Mouse (Mus musculus): ENCODE data around the gene Ano1. TPM values are rescaled to one million over a fixed set of nuclear protein-coding genes. Genes with fewer than 3 reads are reported as not detected.

Gene Ano1
- polyA plus RNA-seq, 2 experiments = 1.4 to 1.5 TPM

GRCm38 (mm10) chr7:144589508-144589907 is 162.3 kb downstream of the Ano1 start:
- DNase-seq (ENCODE audit: low read depth in 3 of 3, low spot score in 3 of 3) = no peak
- 63% methylated on average over 3 of the region's 3 CpGs for WGBS (ENCODE audit: insufficient replicate concordance)
- Histone ChIP-seq H3K9ac (replicated peaks) (no peak overlapping the region), H3K4me3 (ENCODE audit: insufficient read depth in 1 of 2, low read depth in 2 of 2, low read length in 2 of 2) (no peak overlapping the region), H3K4me2 (ENCODE audit: low read depth) (no peak overlapping the region), H3K36me3 (replicated peaks; ENCODE audit: control insufficient read depth, insufficient read depth, low read depth) (no peaks in the 10 kb centered on the region), H3K9me3 (ENCODE audit: control insufficient read depth, low read length) (no peaks in the 10 kb centered on the region), H3K27me3 (ENCODE audit: control insufficient read depth, insufficient read depth, low read length) (no peaks in the 10 kb centered on the region), H3K27ac (no peak overlapping the region), H3K4me1 (replicated peaks; ENCODE audit: control insufficient read depth in 2 of 2, insufficient read depth in 2 of 2, low read length in 1 of 2) (no peaks in the 10 kb centered on the region)
- ATAC-seq (ENCODE audit: insufficient read depth) = no peak
- no peak for TF ChIP-seq CTCF (IDR thresholded peaks at IDR 0.05; ENCODE audit: low read depth)
- TF ChIP-seq EP300 (IDR thresholded peaks at IDR 0.05; ENCODE audit: low read depth) = no peak

- 15% methylated on average over 2 of the region's 2 CpGs for WGBS (ENCODE audit: insufficient replicate concordance)
- no peak overlapping the region for H3K4me2 ChIP-seq (ENCODE audit: low read depth)
- H3K9ac ChIP-seq (replicated peaks) = no peak overlapping the region
- ATAC-seq (ENCODE audit: insufficient read depth) = no peak
- peaks cover 4 to 9% of the 10 kb centered on the region in 2 experiments; a peak in 3 of 4 replicates for H3K4me1 ChIP-seq (replicated peaks; ENCODE audit: control insufficient read depth in 2 of 2, insufficient read depth in 2 of 2, low read length in 1 of 2)
- H3K27me3 ChIP-seq (ENCODE audit: control insufficient read depth, insufficient read depth, low read length) = no peaks in the 10 kb centered on the region
- TF ChIP-seq CTCF (IDR thresholded peaks at IDR 0.05; ENCODE audit: low read depth) (peak; percentile 62), EP300 (IDR thresholded peaks at IDR 0.05; ENCODE audit: low read depth) (no peak)
- H3K27ac ChIP-seq = no peak overlapping the region
- no peaks in the 10 kb centered on the region for H3K36me3 ChIP-seq (replicated peaks; ENCODE audit: control insufficient read depth, insufficient read depth, low read depth)
- H3K9me3 ChIP-seq (ENCODE audit: control insufficient read depth, low read length) = no peaks in the 10 kb centered on the region
- no peak overlapping the region for H3K4me3 ChIP-seq (ENCODE audit: insufficient read depth in 1 of 2, low read depth in 2 of 2, low read length in 2 of 2)
- no peak for DNase-seq (ENCODE audit: low read depth in 3 of 3, low spot score in 3 of 3)
These were observed 164.5 kb downstream of the Ano1 start for GRCm38 (mm10) chr7:144587291-144587690.

GRCm38 (mm10) chr7:144585648-144586047 is 166.1 kb downstream of the Ano1 start:
- no peak overlapping the region for H3K9ac ChIP-seq (replicated peaks)

GRCm38 (mm10) chr7:144583619-144584018 is 168.2 kb downstream of the Ano1 start:
- WGBS (ENCODE audit: insufficient replicate concordance) = 3% methylated on average over 4 of the region's 4 CpGs
- no peak overlapping the region for H3K9ac ChIP-seq (replicated peaks)
- DNase-seq (ENCODE audit: low read depth in 3 of 3, low spot score in 3 of 3) (peak; percentile 26 to 34 (median 27)), ATAC-seq (ENCODE audit: insufficient read depth) (no peak)
- H3K9me3 ChIP-seq (ENCODE audit: control insufficient read depth, low read length) = no peaks in the 10 kb centered on the region
- peaks cover 5% of the 10 kb centered on the region for H3K36me3 ChIP-seq (replicated peaks; ENCODE audit: control insufficient read depth, insufficient read depth, low read depth)
- H3K4me1 ChIP-seq (replicated peaks; ENCODE audit: control insufficient read depth in 2 of 2, insufficient read depth in 2 of 2, low read length in 1 of 2) = peaks cover 7 to 13% of the 10 kb centered on the region in 2 experiments; a peak in 3 of 4 replicates
- no peak overlapping the region for H3K4me3 ChIP-seq (ENCODE audit: insufficient read depth in 1 of 2, low read depth in 2 of 2, low read length in 2 of 2)
- no peak overlapping the region for H3K4me2 ChIP-seq (ENCODE audit: low read depth)
- no peak overlapping the region for H3K27ac ChIP-seq
- peak; percentile 76 for TF ChIP-seq CTCF (IDR thresholded peaks at IDR 0.05; ENCODE audit: low read depth)
- TF ChIP-seq EP300 (IDR thresholded peaks at IDR 0.05; ENCODE audit: low read depth) = no peak
- no peaks in the 10 kb centered on the region for H3K27me3 ChIP-seq (ENCODE audit: control insufficient read depth, insufficient read depth, low read length)

More at GRCm38 (mm10) chr7:144585648-144586047, 166.1 kb downstream of the Ano1 start:
- H3K4me1 ChIP-seq (replicated peaks; ENCODE audit: control insufficient read depth in 2 of 2, insufficient read depth in 2 of 2, low read length in 1 of 2) = peaks cover 7 to 13% of the 10 kb centered on the region in 2 experiments; a peak in 3 of 4 replicates
- DNase-seq (ENCODE audit: low read depth in 3 of 3, low spot score in 3 of 3) = peak; percentile 13 to 26 (median 25)
- TF ChIP-seq CTCF (IDR thresholded peaks at IDR 0.05; ENCODE audit: low read depth) = peak; percentile 94
- no peak for TF ChIP-seq EP300 (IDR thresholded peaks at IDR 0.05; ENCODE audit: low read depth)
- no peak overlapping the region for H3K4me2 ChIP-seq (ENCODE audit: low read depth)
- H3K9me3 ChIP-seq (ENCODE audit: control insufficient read depth, low read length) = no peaks in the 10 kb centered on the region
- no peaks in the 10 kb centered on the region for H3K27me3 ChIP-seq (ENCODE audit: control insufficient read depth, insufficient read depth, low read length)
- ATAC-seq (ENCODE audit: insufficient read depth) = no peak
- WGBS (ENCODE audit: insufficient replicate concordance) = 9% methylated on average over 6 of the region's 6 CpGs
- H3K4me3 ChIP-seq (ENCODE audit: insufficient read depth in 1 of 2, low read depth in 2 of 2, low read length in 2 of 2) = no peak overlapping the region
- no peaks in the 10 kb centered on the region for H3K36me3 ChIP-seq (replicated peaks; ENCODE audit: control insufficient read depth, insufficient read depth, low read depth)
- H3K27ac ChIP-seq = no peak overlapping the region

- H3K4me2 ChIP-seq (ENCODE audit: low read depth) = peak within 1 kb of the TSS; percentile 77
- H3K27ac ChIP-seq = peak within 1 kb of the TSS; percentile 50
- H3K27me3 ChIP-seq (ENCODE audit: control insufficient read depth, insufficient read depth, low read length) = no peaks in the 10 kb centered on the region
- H3K4me3 ChIP-seq (ENCODE audit: insufficient read depth in 1 of 2, low read depth in 2 of 2, low read length in 2 of 2) = peak within 1 kb of the TSS; percentile 73 to 77
- H3K4me1 ChIP-seq (replicated peaks; ENCODE audit: control insufficient read depth in 2 of 2, insufficient read depth in 2 of 2, low read length in 1 of 2) = peaks cover 7 to 13% of the 10 kb centered on the region in 2 experiments; a peak in 3 of 4 replicates
- H3K9me3 ChIP-seq (ENCODE audit: control insufficient read depth, low read length) = no peaks in the 10 kb centered on the region
- H3K36me3 ChIP-seq (replicated peaks; ENCODE audit: control insufficient read depth, insufficient read depth, low read depth) = peaks cover 5% of the 10 kb centered on the region
- ATAC-seq (ENCODE audit: insufficient read depth) (peak; percentile 81), DNase-seq (ENCODE audit: low read depth in 3 of 3, low spot score in 3 of 3) (peak; percentile 73 to 83 (median 77))
- 2% methylated on average over 34 of the region's 34 CpGs for WGBS (ENCODE audit: insufficient replicate concordance)
- H3K9ac ChIP-seq (replicated peaks) = peak within 1 kb of the TSS; percentile 66
- no peak for TF ChIP-seq CTCF (IDR thresholded peaks at IDR 0.05; ENCODE audit: low read depth)
- TF ChIP-seq EP300 (IDR thresholded peaks at IDR 0.05; ENCODE audit: low read depth) = peak; percentile 53
These were observed 169.3 kb downstream of the Ano1 start, which contains the start of gene Fadd for GRCm38 (mm10) chr7:144582284-144582980. Fadd (minus strand) TSS chr7:144582463.

All from liver, embryonic 14.5 days (tissue).